Mouse (Mus musculus) G1E (cell line): ENCODE measurements at regions not wholly inside any gene's neighbourhood (a gene's known extent, or its start where the extent isn't known, plus 50 kb on each side); places are given as distances from the start of the nearest gene placed in this dataset.

Experiments
- CTCF ChIP-seq: IDR thresholded peaks from 2 replicates; pipeline ENCODE4 v1.5.1; 2012; ENCODE audit warnings: low read depth, low read length, inconsistent platforms, mixed read lengths
- TAL1 ChIP-seq: conservative IDR thresholded peaks from 2 replicates; pipeline ENCODE4 v1.6.1; 2012; ENCODE audit warnings: low read depth, low read length, inconsistent platforms, mixed read lengths

GRCm38 (mm10) chr5:75278041-75278440 lies 125.9 kb downstream of the Pdgfra start:
- no peak for TF ChIP-seq CTCF
- TF ChIP-seq TAL1 = no peak
